Mouse (Mus musculus) activated CD4-positive, CD25-positive, alpha-beta regulatory T cell, adult 9 weeks (primary cell): ENCODE results near the gene Atp2c2. TPM values are rescaled to one million over a fixed set of nuclear protein-coding genes. Genes with fewer than 3 reads are reported as not detected.

ENCODE experiments used
- polyA plus RNA-seq: library from polyadenylated mRNA; unstranded; fragments of 100-300 nt; shearing (Covaris generic); gene quantifications from one replicate; pipeline ENCODE4 v1.2.1, GENCODE M21; 2017

Gene Atp2c2
- not detected for polyA plus RNA-seq

DNA sequence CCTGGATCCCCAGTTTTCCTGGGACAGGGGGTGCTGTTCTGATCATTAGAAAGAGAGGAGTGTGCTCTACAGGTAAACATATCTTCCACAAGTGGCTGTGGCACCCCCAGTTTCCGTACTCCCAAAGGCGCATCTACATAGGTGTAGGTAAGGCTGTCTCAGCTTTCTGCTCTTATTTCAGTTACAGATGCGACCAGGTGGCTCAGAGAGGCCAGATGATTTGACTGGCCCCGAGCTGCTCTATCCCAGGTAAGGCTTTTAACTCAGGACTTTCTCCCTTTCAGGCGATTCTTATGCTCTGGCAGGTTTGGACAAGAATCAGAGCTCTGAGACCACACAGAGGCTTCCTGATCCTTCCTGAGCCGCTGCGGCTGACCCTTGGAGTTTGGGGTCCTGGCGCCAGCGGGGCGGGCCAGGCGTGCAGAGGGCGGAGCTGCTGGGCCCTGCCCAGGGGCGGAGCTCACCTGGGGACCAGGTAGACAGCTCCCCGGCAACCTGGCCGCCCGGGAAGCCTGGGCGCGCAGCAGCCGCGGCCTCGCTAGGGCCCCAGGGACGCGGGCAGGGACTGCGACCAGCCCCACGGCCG is at the start of gene Atp2c2:
Gene Atp2c2 (plus strand): TSS at position 461 of the 586 bp plus-strand sequence.

DNA sequence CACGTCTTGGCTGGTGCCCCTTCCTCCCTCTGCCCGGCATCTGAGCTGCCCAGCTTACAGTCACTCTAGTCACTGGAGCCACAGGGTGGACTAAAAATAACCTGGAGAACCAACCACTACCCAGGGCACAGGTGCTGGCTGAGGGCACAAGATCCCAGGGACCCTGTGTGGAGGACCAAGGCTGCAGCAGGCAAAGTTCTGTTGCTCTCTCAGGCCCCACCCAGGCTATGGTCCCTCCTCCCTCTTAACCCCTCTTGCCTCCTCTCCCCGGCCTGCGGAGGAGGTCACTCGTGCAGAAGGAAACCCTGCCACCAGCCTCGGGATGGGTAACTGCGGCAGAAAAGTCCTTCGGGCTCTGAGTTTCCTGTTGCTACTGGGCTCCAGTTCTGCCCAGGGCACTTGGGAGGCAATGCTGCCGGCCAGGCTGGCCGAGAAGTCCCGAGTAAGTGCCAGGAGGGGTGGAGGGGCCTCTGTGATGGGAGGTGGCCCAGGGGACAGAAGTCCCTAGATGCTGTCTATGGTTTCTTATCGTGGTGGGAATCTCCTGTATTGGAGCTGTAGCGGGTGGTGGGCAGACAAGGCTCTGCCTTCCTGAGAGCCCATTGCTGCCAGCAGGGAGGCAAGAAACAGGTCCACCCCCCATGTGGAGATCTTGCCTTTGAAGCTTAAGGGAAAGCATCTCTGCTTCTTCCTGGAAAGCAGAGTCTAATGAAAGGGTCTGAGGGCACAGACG is 33.4 kb upstream of the Atp2c2 start, which contains the start of gene Wfdc1:
Gene Wfdc1 (plus strand): TSS at position 147 of the 733 bp plus-strand sequence.

DNA sequence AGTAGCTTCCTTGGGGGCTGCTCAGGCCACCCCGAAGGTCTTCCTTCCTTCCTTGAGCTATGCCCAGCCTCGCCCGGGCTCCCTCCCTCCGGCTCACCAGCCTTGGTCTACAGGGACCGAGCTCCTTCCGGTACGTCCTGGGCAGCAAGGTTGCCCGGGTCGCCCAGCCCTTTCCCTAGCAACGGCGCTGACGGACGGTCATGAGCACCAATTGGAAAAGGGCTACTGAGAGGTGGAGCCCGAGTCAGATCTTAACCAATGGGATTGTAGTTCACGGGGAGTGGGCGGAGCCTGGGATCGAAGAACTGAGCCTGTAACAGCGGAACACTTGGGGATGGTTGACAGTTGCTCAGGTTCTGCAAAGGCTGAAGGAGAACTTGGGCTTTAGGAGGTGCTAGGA is 78.5 kb downstream of the Atp2c2 start, which contains the start of gene Tldc1:
Gene Tldc1 (minus strand): TSS at position 154 of the 400 bp plus-strand sequence.

Other genes starting within 250 kb of the Atp2c2 start
- not detected for gene Slc38a8, start 198.3 kb upstream of the Atp2c2 start, polyA plus RNA-seq
- 110 TPM for gene Mbtps1, start 141.3 kb upstream of the Atp2c2 start, polyA plus RNA-seq
- 104 TPM for gene Hsdl1, start 124.8 kb upstream of the Atp2c2 start, polyA plus RNA-seq
- not detected for gene Dnaaf1, start 124.8 kb upstream of the Atp2c2 start, polyA plus RNA-seq
- gene Taf1c, start 94.8 kb upstream of the Atp2c2 start, polyA plus RNA-seq: 38.1 TPM
- gene Adad2, start 87.3 kb upstream of the Atp2c2 start, polyA plus RNA-seq: not detected
- gene Kcng4, start 64.3 kb upstream of the Atp2c2 start, polyA plus RNA-seq: not detected
- gene Wfdc1, start 33.6 kb upstream of the Atp2c2 start, polyA plus RNA-seq: not detected
- gene Tldc1, start 78.4 kb downstream of the Atp2c2 start, polyA plus RNA-seq: 13.7 TPM
- 444 TPM for gene Cotl1, start 140.5 kb downstream of the Atp2c2 start, polyA plus RNA-seq
- gene Klhl36, start 162.3 kb downstream of the Atp2c2 start, polyA plus RNA-seq: 13.6 TPM
- gene Usp10, start 210.4 kb downstream of the Atp2c2 start, polyA plus RNA-seq: 86.0 TPM
- gene Gm20388, start 210.8 kb downstream of the Atp2c2 start, polyA plus RNA-seq: 8.9 TPM